Mouse (Mus musculus) limb, embryonic 14.5 days (tissue): ENCODE data around the gene 1700061G19Rik. TPM values are rescaled to one million over a fixed set of nuclear protein-coding genes. Genes with fewer than 3 reads are reported as not detected.
"Not testable (repeated sequence)": the region's sequence is repeated elsewhere in the genome, so short reads cannot be mapped to it uniquely, and the experiment has no call there.

Experiments used
- ATAC-seq: fragments of 200-750 bp; cut with Nextera tagmentation; 2 replicates; pipeline ENCODE4 v1.8.0; 2017; ENCODE audit warnings: low read depth, moderate number of reproducible peaks, moderate TSS enrichment; ENCODE audit not compliant: low FRiP score
- DNase-seq: peaks from one replicate; pipeline ENCODE4 v3.0.0-alpha.2; 2015; ENCODE audit warnings: low spot score
- H3K27ac ChIP-seq: fragments of 300-500 bp; sonication (generic); replicated peaks from 2 replicates; pipeline ENCODE4 v1.5.1; 2014; ENCODE audit warnings: low read depth, mild to moderate bottlenecking, low read length, moderate library complexity, mixed read lengths
- H3K27me3 ChIP-seq: fragments of 300-500 bp; sonication (generic); 2 replicates; pipeline ENCODE4 v1.6.1; 2014; ENCODE audit warnings: low read length, mixed read lengths; ENCODE audit not compliant: control insufficient read depth, insufficient read depth
- H3K36me3 ChIP-seq: fragments of 300-500 bp; sonication (generic); 2 replicates; pipeline ENCODE4 v1.6.1; 2014; ENCODE audit warnings: mild to moderate bottlenecking, low read length, moderate library complexity, mixed read lengths; ENCODE audit not compliant: control insufficient read depth, insufficient read depth
- H3K4me1 ChIP-seq: fragments of 300-500 bp; sonication (generic); 2 replicates; pipeline ENCODE4 v1.6.1; 2014; ENCODE audit warnings: antibody characterized with exemption, low read length, mixed read lengths; ENCODE audit not compliant: control insufficient read depth, insufficient read depth
- H3K4me2 ChIP-seq: fragments of 300-500 bp; sonication (generic); replicated peaks from 2 replicates; pipeline ENCODE4 v1.6.1; 2014; ENCODE audit warnings: low read depth, mild to moderate bottlenecking, low read length, moderate library complexity; ENCODE audit not compliant: severe bottlenecking
- H3K4me3 ChIP-seq: fragments of 300-500 bp; sonication (generic); replicated peaks from 2 replicates; pipeline ENCODE4 v1.5.1; 2014; ENCODE audit warnings: low read length
- H3K9ac ChIP-seq: fragments of 300-500 bp; sonication (generic); 2 replicates; pipeline ENCODE4 v1.6.1; 2014; ENCODE audit warnings: mild to moderate bottlenecking, low read depth, low read length, moderate library complexity; ENCODE audit not compliant: severe bottlenecking
- H3K9me3 ChIP-seq: fragments of 300-500 bp; sonication (generic); 2 replicates; pipeline ENCODE4 v1.6.1; 2016; ENCODE audit warnings: low read length; ENCODE audit not compliant: control insufficient read depth
- POLR2A ChIP-seq: fragments of 200-500 bp; IDR thresholded peaks from 2 replicates; pipeline ENCODE4 v1.8.0; 2012; ENCODE audit warnings: inconsistent platforms, mild to moderate bottlenecking, moderate library complexity, borderline replicate concordance; ENCODE audit not compliant: insufficient read depth, insufficient read length; ENCODE audit errors: extremely low read depth
- WGBS: fragments of 180-500 bp; shearing (Covaris S2); extraction: QIAGEN DNeasy Blood & Tissue Kit; methylation state at CpG from one replicate; pipeline ENCODE4 v1.1.7; 2014; 5-methylcytosine and 5-hydroxymethylcytosine counted together
- polyA plus RNA-seq, 2 experiments: library from polyadenylated mRNA; depleted of rRNA in 1 of 2; stranded (reverse) in 1 of 2; unstranded in 1 of 2; fragments of >200 nt; fragmentation: Nextera tagmentation in 1 of 2; extraction: Ambion mirVana in 1 of 2; gene quantifications; 2 replicates each; pipeline versions ENCODE4 v1.2.1 to v1.2.3; 2012 to 2014

1700061G19Rik gene
- polyA plus RNA-seq, 2 experiments, result 0.03 to 0.26 TPM

GRCm38 (mm10) chr17:56906166-56906565 is 30.9 kb downstream of the 1700061G19Rik start:
- no peak overlapping the region for H3K9ac ChIP-seq
- H3K4me3 ChIP-seq, result no peak overlapping the region
- H3K27ac ChIP-seq, result no peak overlapping the region
- no peaks in the 10 kb centered on the region for H3K27me3 ChIP-seq
- H3K4me2 ChIP-seq, result no peak overlapping the region
- DNase-seq (no peak), ATAC-seq (no peak)
- H3K36me3 ChIP-seq, result peaks cover 62% of the 10 kb centered on the region
- TF ChIP-seq POLR2A, result no peak
- 94% methylated on average over 3 of the region's 3 CpGs for WGBS
- H3K9me3 ChIP-seq, result no peaks in the 10 kb centered on the region
- no peaks in the 10 kb centered on the region for H3K4me1 ChIP-seq

DNA sequence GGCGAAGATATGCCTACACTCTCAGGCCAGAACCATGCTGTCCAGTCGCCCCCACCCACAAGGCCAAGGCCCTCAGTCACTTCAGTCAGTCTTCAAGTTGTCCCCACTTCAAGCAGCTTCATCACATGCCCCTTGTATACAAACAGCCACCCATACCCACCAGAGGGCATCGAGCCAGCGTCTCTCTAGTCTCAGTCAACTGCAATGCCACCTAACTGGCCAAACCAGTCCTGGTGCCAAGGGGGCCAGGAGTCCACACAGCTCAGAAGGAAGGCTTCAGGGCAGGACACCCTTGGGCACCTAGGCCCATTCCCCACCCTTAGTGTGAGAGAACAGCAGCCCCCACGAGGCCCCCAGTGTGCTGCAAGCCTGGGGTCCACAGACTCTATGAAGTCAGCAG is 31.8 kb downstream of the 1700061G19Rik start:
- WGBS, result 91% methylated on average over 5 of the region's 5 CpGs
- H3K9me3 ChIP-seq, result no peaks in the 10 kb centered on the region

DNA sequence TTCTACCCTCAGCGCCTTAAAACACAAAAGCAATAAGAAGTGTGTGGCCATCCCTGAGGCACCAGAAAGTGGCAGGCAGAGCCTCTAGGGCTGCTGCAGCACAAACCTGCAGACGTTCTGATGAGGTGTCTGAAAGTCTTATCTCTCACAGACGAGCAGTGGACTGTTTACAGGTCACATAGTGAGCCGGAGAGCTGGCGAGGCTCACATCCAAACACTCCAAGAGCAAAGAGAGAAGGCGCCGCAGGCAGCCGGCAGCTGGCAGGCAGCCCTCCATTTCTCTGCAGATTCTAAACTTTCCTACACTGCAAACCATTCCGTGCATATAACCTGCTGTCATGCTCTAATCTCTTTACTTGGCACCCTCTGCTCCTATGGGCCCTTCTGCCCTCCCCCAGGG is 32.6 kb downstream of the 1700061G19Rik start:
- WGBS, result 68% methylated on average over 9 of the region's 9 CpGs
- Histone ChIP-seq H3K9me3 (no peaks in the 10 kb centered on the region), H3K27me3 (no peaks in the 10 kb centered on the region), H3K4me3 (no peak overlapping the region), H3K4me2 (no peak overlapping the region), H3K27ac (no peak overlapping the region), H3K36me3 (peaks cover 63% of the 10 kb centered on the region), H3K4me1 (no peaks in the 10 kb centered on the region), H3K9ac (no peak overlapping the region)
- no peak for ATAC-seq
- no peak for TF ChIP-seq POLR2A
- no peak for DNase-seq

More for the DNA sequence above, 31.8 kb downstream of the 1700061G19Rik start:
- TF ChIP-seq POLR2A, result no peak
- no peaks in the 10 kb centered on the region for H3K4me1 ChIP-seq
- H3K4me2 ChIP-seq, result no peak overlapping the region
- no peak overlapping the region for H3K9ac ChIP-seq
- ATAC-seq (no peak), DNase-seq (no peak)
- no peaks in the 10 kb centered on the region for H3K27me3 ChIP-seq
- H3K36me3 ChIP-seq, result peaks cover 61% of the 10 kb centered on the region
- no peak overlapping the region for H3K4me3 ChIP-seq
- no peak overlapping the region for H3K27ac ChIP-seq

GRCm38 (mm10) chr17:56909764-56910163 is 34.5 kb downstream of the 1700061G19Rik start:
- not testable (repeated sequence) for H3K4me3 ChIP-seq, H3K27me3 ChIP-seq, H3K4me2 ChIP-seq, ATAC-seq, H3K4me1 ChIP-seq, H3K27ac ChIP-seq, DNase-seq, H3K9me3 ChIP-seq, H3K9ac ChIP-seq
- H3K36me3 ChIP-seq, result peaks cover 66% of the 10 kb centered on the region
- WGBS, result 86% methylated on average over 2 of the region's 2 CpGs

- no peak for ATAC-seq
- no peak overlapping the region for H3K9ac ChIP-seq
These were observed 37.7 kb downstream of the 1700061G19Rik start for GRCm38 (mm10) chr17:56913023-56913422.

DNA sequence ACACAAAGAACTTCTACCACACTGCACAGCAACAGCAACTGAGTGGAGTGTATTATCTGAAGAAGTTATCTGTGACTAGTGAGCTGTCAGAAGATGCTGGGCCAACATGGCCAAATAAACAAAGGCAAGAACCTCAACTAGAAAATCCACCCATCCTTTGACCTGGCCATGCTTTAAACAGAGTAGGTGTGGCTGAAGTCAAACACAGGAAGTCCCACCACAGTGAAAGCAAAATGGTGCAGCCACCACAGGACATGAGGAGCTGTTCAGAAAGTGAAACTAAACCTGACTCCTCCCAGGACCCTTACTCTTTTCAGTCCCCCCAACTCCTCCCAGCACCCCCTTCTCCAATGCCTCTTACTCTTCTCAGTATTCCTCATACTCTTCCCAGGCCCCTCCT is 38.2 kb downstream of the 1700061G19Rik start:
- H3K36me3 ChIP-seq, result peaks cover 75% of the 10 kb centered on the region
- DNase-seq (no peak), ATAC-seq (no peak)
- no peak overlapping the region for H3K9ac ChIP-seq
- no peaks in the 10 kb centered on the region for H3K9me3 ChIP-seq
- no peaks in the 10 kb centered on the region for H3K27me3 ChIP-seq
- no peaks in the 10 kb centered on the region for H3K4me1 ChIP-seq
- H3K4me2 ChIP-seq, result no peak overlapping the region
- H3K4me3 ChIP-seq, result no peak overlapping the region
- TF ChIP-seq POLR2A, result no peak
- H3K27ac ChIP-seq, result no peak overlapping the region

More at GRCm38 (mm10) chr17:56913023-56913422, 37.7 kb downstream of the 1700061G19Rik start:
- Histone ChIP-seq H3K4me3 (no peak overlapping the region), H3K27ac (no peak overlapping the region), H3K27me3 (no peaks in the 10 kb centered on the region), H3K9me3 (no peaks in the 10 kb centered on the region), H3K4me1 (no peaks in the 10 kb centered on the region), H3K36me3 (peaks cover 75% of the 10 kb centered on the region), H3K4me2 (no peak overlapping the region)
- DNase-seq, result no peak
- no peak for TF ChIP-seq POLR2A
- 88% methylated on average over 3 of the region's 3 CpGs for WGBS
